Mouse (Mus musculus) hindbrain, embryonic 11.5 days (tissue): ENCODE measurements around the gene Ier3. TPM values are rescaled to one million over a fixed set of nuclear protein-coding genes. Genes with fewer than 3 reads are reported as not detected.

Source experiments
- ATAC-seq: fragments of 200-750 bp; cut with Nextera tagmentation; 2 replicates; pipeline ENCODE4 v1.8.0; 2017; ENCODE audit warnings: mild to moderate bottlenecking, moderate TSS enrichment, moderate library complexity; ENCODE audit not compliant: low FRiP score
- DNase-seq: peaks from one replicate; pipeline ENCODE4 v3.0.0-alpha.2; 2015; ENCODE audit warnings: low spot score
- H3K27ac ChIP-seq: fragments of 300-500 bp; sonication (generic); 2 replicates; pipeline ENCODE4 v1.5.1; 2014; ENCODE audit warnings: mild to moderate bottlenecking, low read depth, low read length
- H3K27me3 ChIP-seq: fragments of 300-500 bp; sonication (generic); 2 replicates; pipeline ENCODE4 v1.6.1; 2014; ENCODE audit warnings: mild to moderate bottlenecking, low read length, moderate library complexity, mixed read lengths; ENCODE audit not compliant: control insufficient read depth, insufficient read depth
- H3K36me3 ChIP-seq: fragments of 300-500 bp; sonication (generic); 2 replicates; pipeline ENCODE4 v1.6.1; 2014; ENCODE audit warnings: mild to moderate bottlenecking, low read length, moderate library complexity, mixed read lengths; ENCODE audit not compliant: control insufficient read depth, insufficient read depth
- H3K4me1 ChIP-seq: fragments of 300-500 bp; sonication (generic); replicated peaks from 2 replicates; pipeline ENCODE4 v1.6.1; 2014; ENCODE audit warnings: low read length, mixed read lengths; ENCODE audit not compliant: control insufficient read depth, insufficient read depth
- H3K4me2 ChIP-seq: fragments of 300-500 bp; sonication (generic); replicated peaks from 2 replicates; pipeline ENCODE4 v1.6.1; 2014; ENCODE audit warnings: mild to moderate bottlenecking, low read depth, low read length
- H3K4me3 ChIP-seq: fragments of 300-500 bp; sonication (generic); 2 replicates; pipeline ENCODE4 v1.5.1; 2014; ENCODE audit warnings: low read depth, low read length
- H3K9ac ChIP-seq: fragments of 300-500 bp; sonication (generic); 2 replicates; pipeline ENCODE4 v1.6.1; 2014; ENCODE audit warnings: low read depth, low read length
- H3K9me3 ChIP-seq: fragments of 300-500 bp; sonication (generic); 2 replicates; pipeline ENCODE4 v1.6.1; 2016; ENCODE audit warnings: low read length; ENCODE audit not compliant: control insufficient read depth
- WGBS: fragments of 180-500 bp; shearing (Covaris S2); extraction: QIAGEN DNeasy Blood & Tissue Kit; methylation state at CpG from one replicate; pipeline ENCODE4 v1.1.7; 2014; 5-methylcytosine and 5-hydroxymethylcytosine counted together
- polyA plus RNA-seq: library from polyadenylated mRNA; unstranded; fragments of >200 nt; fragmentation: Nextera tagmentation; extraction: Ambion mirVana; gene quantifications from 2 replicates; pipeline ENCODE4 v1.2.1, GENCODE M21; 2014

The Ier3 gene
- polyA plus RNA-seq, 1 experiment from 2014 or later: 3.6 TPM

GRCm38 (mm10) chr17:35803020-35803419 lies 18.5 kb upstream of the Ier3 start:
- Histone ChIP-seq H3K4me1 (no peaks in the 10 kb centered on the region), H3K27me3 (no peaks in the 10 kb centered on the region), H3K9me3 (no peaks in the 10 kb centered on the region), H3K4me3 (no peak overlapping the region), H3K27ac (no peak overlapping the region), H3K36me3 (no peaks in the 10 kb centered on the region), H3K4me2 (no peak overlapping the region), H3K9ac (no peak overlapping the region)
- ATAC-seq (no peak), DNase-seq (no peak)
- 63% methylated on average over 6 of the region's 6 CpGs for WGBS

DNA sequence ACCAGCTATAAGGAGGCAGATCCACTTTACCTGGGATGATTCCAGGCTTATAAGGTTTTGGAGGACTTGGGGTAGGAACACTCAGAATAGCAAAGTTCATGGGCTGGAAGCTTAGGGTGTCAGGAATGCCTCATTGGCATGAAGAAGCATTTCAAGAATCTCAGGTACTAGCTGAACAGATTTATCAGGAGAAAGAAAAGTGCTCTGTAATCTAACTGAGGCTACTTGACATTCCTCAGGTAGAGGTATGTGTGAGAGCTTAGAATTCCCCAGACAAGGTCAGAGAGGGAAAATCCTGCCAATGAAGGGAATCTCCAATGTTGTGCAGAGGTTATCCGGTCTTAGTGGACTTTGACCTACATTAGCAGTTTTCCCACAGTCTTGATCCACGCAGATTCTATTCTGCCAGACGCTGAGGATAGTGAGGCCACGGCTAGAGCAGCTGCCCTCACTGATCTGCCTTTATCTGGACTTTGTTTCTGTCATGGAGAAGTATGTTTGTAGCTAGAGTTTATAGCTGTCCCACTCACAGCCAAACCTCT lies 17.6 kb upstream of the Ier3 start:
- H3K9ac ChIP-seq: no peak overlapping the region
- H3K4me3 ChIP-seq: no peak overlapping the region
- H3K27me3 ChIP-seq: no peaks in the 10 kb centered on the region
- H3K4me2 ChIP-seq: no peak overlapping the region
- no peak for DNase-seq
- no peak for ATAC-seq
- no peaks in the 10 kb centered on the region for H3K36me3 ChIP-seq
- no peak overlapping the region for H3K27ac ChIP-seq
- WGBS: 92% methylated on average over 4 of the region's 4 CpGs
- no peaks in the 10 kb centered on the region for H3K9me3 ChIP-seq
- no peaks in the 10 kb centered on the region for H3K4me1 ChIP-seq

DNA sequence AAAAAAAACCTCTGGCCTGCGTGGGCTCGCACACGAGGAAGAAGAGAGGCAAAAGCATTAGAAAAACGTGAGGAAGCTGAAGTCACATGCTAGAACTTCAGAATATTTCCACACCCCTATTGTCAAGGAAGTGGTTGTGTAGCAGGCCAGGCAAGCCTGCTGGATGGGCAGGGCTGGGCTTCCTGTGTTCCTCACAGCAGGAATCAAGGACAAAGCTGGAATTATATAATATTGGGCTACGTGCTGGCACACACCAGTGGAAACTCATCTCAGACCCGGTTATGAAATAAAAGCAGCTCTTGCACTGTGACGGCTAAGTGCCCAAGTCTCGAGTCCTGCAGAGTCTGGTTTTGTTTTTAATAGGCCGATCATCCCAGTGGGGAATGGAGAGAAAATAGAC lies 13.4 kb upstream of the Ier3 start:
- Histone ChIP-seq H3K4me2 (no peak overlapping the region), H3K4me1 (no peaks in the 10 kb centered on the region), H3K27ac (no peak overlapping the region), H3K4me3 (no peak overlapping the region), H3K9ac (no peak overlapping the region), H3K36me3 (no peaks in the 10 kb centered on the region), H3K9me3 (no peaks in the 10 kb centered on the region), H3K27me3 (no peaks in the 10 kb centered on the region)
- DNase-seq (no peak), ATAC-seq (no peak)
- whole genome bisulfite sequencing: 70% methylated on average over 9 of the region's 9 CpGs

GRCm38 (mm10) chr17:35809395-35809794 lies 12.1 kb upstream of the Ier3 start:
- Histone ChIP-seq H3K4me1 (no peaks in the 10 kb centered on the region), H3K27ac (no peak overlapping the region), H3K4me2 (no peak overlapping the region), H3K9me3 (no peaks in the 10 kb centered on the region), H3K4me3 (no peak overlapping the region), H3K36me3 (no peaks in the 10 kb centered on the region), H3K27me3 (no peaks in the 10 kb centered on the region), H3K9ac (no peak overlapping the region)
- DNase-seq (no peak), ATAC-seq (no peak)
- WGBS: 91% methylated on average over 11 of the region's 11 CpGs

GRCm38 (mm10) chr17:35810900-35811648 lies 10.4 kb upstream of the Ier3 start:
- Histone ChIP-seq H3K27ac (no peak overlapping the region), H3K9ac (no peak overlapping the region), H3K4me2 (no peak overlapping the region), H3K4me3 (no peak overlapping the region), H3K36me3 (no peaks in the 10 kb centered on the region), H3K4me1 (no peaks in the 10 kb centered on the region), H3K9me3 (no peaks in the 10 kb centered on the region), H3K27me3 (no peaks in the 10 kb centered on the region)
- WGBS: 88% methylated on average over 5 of the region's 5 CpGs
- DNase-seq (no peak), ATAC-seq (no peak)

- no peak for ATAC-seq
- no peaks in the 10 kb centered on the region for H3K27me3 ChIP-seq
- 71% methylated on average over 5 of the region's 5 CpGs for WGBS
Measured at GRCm38 (mm10) chr17:35812307-35812706, 9.2 kb upstream of the Ier3 start.

DNA sequence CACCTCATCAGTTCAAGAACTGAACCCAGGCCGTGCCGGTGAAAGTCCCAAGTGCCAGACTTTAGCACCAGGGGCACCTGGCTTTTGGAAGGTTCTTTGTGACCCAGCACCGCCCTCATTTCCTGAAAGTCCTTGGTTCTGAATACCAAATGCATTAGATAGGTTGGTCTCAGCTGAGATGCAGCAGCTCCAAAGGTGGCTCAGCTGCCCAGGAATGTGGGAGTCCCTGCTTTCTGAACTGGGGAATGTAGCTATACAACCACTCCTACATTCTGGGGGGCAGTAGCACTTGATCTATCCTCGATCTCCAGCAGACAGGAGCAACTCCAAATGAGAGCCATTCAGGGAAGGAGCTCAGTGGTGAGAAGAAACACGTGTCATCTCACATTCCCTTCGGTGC lies 8.7 kb upstream of the Ier3 start:
- H3K9ac ChIP-seq: no peak overlapping the region
- no peak overlapping the region for H3K4me3 ChIP-seq
- no peak overlapping the region for H3K4me2 ChIP-seq
- no peaks in the 10 kb centered on the region for H3K4me1 ChIP-seq
- ATAC-seq (no peak), DNase-seq (no peak)
- H3K36me3 ChIP-seq: no peaks in the 10 kb centered on the region
- H3K27me3 ChIP-seq: no peaks in the 10 kb centered on the region
- 81% methylated on average over 6 of the region's 6 CpGs for WGBS
- H3K9me3 ChIP-seq: no peaks in the 10 kb centered on the region
- no peak overlapping the region for H3K27ac ChIP-seq

More at GRCm38 (mm10) chr17:35812307-35812706, 9.2 kb upstream of the Ier3 start:
- no peaks in the 10 kb centered on the region for H3K4me1 ChIP-seq
- no peaks in the 10 kb centered on the region for H3K36me3 ChIP-seq
- H3K4me3 ChIP-seq: no peak overlapping the region
- DNase-seq: no peak
- no peak overlapping the region for H3K27ac ChIP-seq
- no peaks in the 10 kb centered on the region for H3K9me3 ChIP-seq
- H3K9ac ChIP-seq: no peak overlapping the region
- H3K4me2 ChIP-seq: no peak overlapping the region

DNA sequence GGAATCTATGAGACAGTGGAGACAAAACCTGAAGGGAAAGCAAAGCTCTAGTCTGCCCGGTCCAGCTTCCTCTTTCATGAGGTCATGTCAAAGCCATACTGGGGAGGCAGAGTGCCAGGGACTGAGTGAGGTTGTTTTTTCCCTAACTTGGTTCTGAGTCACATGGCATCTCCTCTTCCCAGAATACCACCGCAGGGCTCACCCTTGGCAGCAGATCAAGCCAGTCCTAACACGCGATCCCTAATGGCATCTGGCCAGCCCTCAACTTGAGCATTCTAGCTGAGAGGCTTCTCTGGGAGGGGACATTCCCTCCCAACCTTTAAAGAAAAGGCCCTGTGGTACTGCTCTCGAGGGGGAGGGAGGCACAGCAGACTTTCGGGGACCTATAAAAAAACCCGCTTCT lies 8.2 kb upstream of the Ier3 start:
- no peak overlapping the region for H3K4me2 ChIP-seq
- no peak for ATAC-seq
- no peaks in the 10 kb centered on the region for H3K27me3 ChIP-seq
- H3K9me3 ChIP-seq: no peaks in the 10 kb centered on the region
- no peak overlapping the region for H3K4me3 ChIP-seq
- 74% methylated on average over 7 of the region's 7 CpGs for WGBS
- no peak overlapping the region for H3K9ac ChIP-seq
- no peaks in the 10 kb centered on the region for H3K4me1 ChIP-seq
- no peak for DNase-seq
- no peak overlapping the region for H3K27ac ChIP-seq
- no peaks in the 10 kb centered on the region for H3K36me3 ChIP-seq

DNA sequence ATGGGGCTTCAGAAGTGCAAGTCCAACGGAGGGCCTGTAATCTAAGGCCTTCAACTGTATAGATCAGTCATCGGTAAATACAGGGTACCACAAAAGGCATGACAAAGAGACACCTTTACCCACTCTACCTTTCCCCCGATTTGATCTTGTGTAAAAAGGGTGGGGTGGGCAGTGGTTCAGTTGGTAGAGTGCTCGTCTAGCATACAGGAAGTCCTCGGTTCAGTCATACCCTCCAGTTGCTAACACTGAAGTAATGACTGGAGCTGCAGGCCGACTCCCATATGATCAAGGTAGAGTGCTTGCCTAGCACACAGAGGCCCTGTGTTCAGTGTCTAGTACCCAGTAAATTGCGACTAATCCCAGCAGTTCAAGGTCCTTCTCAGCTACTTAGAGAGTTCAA lies 7.8 kb upstream of the Ier3 start:
- ATAC-seq: no peak
- Histone ChIP-seq H3K4me3 (no peak overlapping the region), H3K27ac (no peak overlapping the region), H3K4me1 (no peaks in the 10 kb centered on the region), H3K9me3 (no peaks in the 10 kb centered on the region), H3K36me3 (no peaks in the 10 kb centered on the region), H3K4me2 (no peak overlapping the region), H3K9ac (no peak overlapping the region), H3K27me3 (no peaks in the 10 kb centered on the region)
- DNase-seq: no peak
- WGBS: 87% methylated on average over 7 of the region's 7 CpGs
